Mouse (Mus musculus) natural killer cell, adult 2 months (primary cell): ENCODE measurements around the gene Thap2.

Experiments
- DNase-seq, 2 experiments: peaks; one replicate each; pipeline ENCODE4 v3.0.0; 2022; ENCODE audit warnings: low spot score in 2 of 2

The Thap2 gene

DNA sequence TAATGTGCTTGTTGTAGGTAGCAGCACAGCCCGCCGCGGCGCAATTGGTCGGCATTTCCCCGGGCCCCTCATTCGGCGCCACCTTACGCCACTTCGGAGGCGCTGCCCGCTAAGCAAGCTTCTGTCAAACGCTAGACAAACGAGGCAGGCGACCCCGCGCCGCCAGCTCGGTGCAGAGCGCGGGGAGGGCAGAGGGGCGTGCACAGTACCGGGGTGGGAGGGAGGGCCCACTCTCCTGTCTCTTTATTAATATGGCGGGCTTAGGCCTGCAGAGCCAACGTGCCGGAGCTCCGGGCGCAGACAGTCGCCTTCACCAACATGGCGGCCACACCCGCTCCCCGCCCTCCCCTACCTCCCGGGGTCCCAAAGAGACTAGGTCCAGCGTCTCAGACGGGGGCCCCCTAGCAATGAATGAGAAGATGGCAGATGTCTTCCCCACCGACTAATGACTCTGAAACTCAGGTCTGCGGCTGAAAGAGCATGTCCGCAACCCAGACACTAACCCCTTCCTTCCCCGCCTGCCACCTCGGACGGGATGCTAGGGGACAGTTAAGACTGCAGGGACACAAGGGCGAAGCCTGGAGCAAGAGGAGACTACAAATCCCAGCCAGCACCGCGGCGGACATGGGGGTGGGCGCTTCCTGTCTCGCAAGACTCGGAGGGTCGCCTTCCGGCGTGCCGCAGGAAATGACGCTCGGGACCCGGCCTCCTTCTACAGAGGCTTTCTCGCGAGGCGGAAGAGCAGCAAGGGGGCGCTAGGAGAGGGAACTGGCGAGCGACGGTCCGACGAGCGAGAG is at the start of gene Thap2, which contains the start of gene Zfc3h1:
Gene Thap2 (minus strand): TSS at position 223 of the 797 bp plus-strand sequence.
Gene Zfc3h1 (plus strand): TSS at position 739 of the 797 bp plus-strand sequence.
- peak; percentile 97 to 98 for DNase-seq

GRCm38 (mm10) chr10:115425351-115425750 is 41.1 kb upstream of the Thap2 start:
- no peak for DNase-seq

- DNase-seq: no peak
Observed at GRCm38 (mm10) chr10:115421976-115422375, 37.7 kb upstream of the Thap2 start.

- no peak for DNase-seq
Observed at GRCm38 (mm10) chr10:115414056-115414455, 29.8 kb upstream of the Thap2 start.

DNA sequence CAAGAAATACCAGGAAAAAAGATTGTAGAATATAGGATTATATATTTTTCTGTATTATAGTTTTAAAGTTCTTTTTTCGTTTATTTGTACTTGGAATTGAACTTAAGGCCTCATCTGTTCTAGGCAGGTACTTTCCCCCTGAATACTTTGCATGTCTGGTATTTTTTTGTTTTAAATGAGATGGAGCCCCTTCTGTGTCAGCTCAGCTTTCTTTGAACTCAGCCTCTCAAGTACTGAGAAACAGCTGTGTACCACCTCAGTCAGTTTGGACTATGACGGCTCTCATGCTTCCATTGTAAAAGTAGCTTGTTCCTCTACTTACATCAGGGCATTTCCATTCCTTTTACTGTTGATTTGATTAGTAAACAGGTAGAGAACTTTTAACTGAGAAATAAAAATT is 29.3 kb upstream of the Thap2 start:
- DNase-seq: no peak

DNA sequence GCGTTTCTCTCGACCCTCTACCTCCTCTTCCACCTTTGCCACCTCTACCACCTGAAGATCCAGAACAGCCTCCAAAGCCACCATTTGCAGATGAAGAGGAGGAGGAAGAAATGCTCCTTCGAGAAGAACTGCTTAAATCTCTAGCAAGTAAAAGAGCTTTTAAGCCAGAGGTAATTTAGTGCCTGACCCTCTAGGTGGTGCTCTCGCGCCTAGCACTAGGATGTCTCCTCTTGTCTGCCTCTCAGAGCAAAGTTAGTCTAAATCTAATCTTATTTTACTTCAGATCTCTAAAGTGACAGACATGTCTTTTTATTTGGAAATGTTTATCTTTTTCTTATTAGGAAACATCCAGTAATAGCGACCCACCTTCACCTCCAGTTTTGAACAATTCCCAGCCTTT is 22.1 kb upstream of the Thap2 start:
- DNase-seq: peak; percentile 31 to 59

- DNase-seq: no peak
Observed at GRCm38 (mm10) chr10:115391896-115392295, 7.7 kb upstream of the Thap2 start.

DNA sequence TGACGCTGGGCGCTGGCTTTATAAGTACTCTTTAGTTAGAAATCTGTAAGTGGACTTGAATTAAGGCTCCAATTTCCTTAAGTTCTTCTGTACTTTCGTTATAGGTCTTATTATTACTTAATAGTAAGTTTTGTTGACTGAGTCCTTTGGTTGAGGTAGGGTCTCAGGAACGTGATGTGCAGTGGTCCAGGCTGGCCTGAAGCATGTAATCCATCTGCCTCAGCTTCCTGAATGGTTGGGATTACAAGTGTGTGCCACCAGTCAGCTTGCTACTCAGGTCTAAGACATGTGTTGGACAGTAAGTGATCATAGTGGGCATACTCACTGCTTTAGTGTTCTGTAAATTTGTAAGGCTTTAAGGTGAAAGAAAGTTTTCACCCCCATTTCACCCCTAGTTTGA is 6.8 kb upstream of the Thap2 start:
- DNase-seq: no peak

DNA sequence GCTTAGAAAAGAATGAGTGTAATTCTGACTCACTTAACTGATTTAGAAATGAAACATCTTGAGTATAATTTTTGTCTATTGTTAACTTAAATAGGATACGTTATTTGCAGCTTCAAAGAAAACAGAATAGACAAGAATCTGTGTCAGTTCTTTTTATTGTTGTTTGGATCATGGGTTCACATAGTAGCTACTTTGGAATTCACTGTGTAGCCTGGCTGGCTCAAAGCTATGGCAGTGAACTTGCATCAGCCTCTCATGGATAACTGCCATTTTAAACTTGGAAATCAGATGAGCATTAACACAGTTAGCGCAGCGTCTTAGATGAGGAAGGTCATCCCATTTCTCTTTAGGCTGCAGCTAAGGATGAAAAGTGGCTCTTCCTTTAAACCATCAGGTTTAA is 3.6 kb upstream of the Thap2 start:
- DNase-seq: no peak

GRCm38 (mm10) chr10:115385018-115386002 is 1.1 kb upstream of the Thap2 start:
- DNase-seq: peak; percentile 28 to 41

DNA sequence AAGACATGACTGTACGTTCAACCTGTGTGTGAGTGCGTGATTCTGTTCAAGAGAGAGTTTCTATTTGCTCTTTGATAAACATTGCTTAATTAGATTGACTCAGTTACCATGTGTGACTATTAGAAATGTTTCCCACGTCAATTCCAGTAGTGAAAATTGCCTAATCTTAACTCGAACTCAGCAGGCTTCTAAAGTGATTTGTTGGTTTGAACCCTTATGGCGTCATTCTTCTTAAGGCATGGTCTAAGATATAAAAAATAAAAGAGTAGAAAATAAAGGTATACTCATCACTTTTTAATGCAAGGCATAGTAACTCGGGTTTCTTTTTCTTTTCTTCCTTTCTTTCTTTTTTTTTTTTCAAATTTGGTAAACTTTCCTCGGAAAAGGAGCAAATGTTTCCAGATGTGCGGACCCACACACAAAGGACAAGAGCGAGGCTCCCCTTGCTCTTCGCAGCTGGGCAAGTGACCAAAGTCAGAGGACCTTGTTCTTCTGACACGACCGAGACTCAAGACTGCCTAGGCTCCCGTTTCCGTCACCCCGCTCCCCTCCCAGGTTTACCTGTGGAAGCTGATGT is 511 bp downstream of the Thap2 start:
- DNase-seq: no peak

DNA sequence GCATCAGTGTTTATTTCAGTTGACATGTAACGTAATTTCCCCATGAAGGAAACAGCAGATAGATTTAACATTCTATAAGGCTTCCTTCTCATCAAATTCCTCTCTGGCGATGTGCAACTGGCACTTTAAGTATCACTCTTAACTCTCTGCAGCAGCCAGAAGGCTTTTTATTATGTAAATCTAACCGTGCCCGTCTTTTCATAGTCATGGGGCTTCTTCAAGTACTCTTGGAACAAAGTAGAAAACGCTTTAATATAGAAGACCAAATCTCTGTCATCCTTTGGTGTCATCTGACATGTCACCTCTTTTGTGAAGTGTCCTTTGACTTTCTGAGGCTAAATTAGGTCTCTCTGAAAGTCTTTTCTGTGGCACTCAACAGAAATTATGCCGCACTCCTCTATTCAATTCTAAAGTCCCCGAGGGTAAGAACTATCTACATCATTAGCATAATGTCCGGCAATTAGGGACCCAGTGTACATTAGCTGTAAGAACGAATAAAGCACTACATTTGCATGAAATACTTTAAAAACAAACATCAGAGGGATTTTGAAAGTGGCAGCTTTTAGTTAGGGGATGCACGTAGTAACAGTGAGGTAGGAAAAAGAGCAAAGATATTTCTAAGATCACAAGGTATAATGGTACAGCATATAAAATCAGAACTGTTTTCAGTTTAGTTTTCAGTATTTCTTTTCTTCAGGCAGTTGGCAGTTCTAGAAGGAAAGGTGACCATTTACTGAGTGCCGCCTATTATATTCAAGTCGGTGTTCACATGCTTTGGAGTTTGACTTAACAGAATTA is 1.2 kb downstream of the Thap2 start:
- no peak for DNase-seq

DNA sequence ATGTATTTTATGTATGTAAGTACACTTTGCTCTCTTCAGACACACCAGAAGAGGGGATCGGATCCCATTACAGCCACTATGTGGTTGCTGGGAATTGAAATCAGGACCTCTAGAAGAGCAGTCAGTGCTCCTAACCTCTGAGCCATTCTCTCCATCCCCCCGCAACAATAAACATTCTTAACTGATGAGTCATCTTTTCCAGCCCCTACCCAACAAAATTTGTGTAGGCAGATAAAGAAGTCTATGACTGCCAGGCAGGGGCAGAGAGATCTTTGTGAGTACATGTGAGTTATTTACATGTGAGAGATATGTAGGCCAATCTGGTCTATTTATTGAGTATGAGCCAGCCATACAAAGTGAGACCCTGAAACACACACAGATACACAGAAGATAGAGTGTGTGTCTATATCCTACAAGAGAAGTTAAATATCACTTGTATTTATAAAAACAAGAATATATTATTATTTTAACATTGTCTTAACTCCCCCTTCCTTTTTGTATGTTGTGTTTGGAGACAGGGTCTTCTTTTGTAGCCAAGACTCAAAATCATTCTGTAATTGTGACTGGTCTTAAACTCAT is 2.6 kb downstream of the Thap2 start:
- DNase-seq: no peak

GRCm38 (mm10) chr10:115363151-115363550 is 21.1 kb downstream of the Thap2 start:
- peak; percentile 15 to 30 for DNase-seq

DNA sequence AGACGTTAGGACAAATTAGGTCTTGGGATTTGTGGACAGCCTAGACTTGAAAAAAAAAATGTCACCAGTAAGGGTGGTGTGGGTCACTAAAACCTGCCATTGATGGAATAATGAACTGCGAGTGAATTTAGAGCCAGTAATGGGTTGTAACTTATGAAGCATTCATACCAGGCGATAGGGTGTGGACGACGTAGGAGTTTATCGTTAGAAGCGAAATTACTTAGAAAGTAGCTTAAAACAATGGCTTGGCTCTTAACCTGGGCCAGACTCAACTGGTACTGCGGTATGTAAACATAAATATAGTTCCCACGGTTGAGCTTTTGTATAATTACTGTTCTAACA is 21.6 kb downstream of the Thap2 start:
- DNase-seq: no peak

DNA sequence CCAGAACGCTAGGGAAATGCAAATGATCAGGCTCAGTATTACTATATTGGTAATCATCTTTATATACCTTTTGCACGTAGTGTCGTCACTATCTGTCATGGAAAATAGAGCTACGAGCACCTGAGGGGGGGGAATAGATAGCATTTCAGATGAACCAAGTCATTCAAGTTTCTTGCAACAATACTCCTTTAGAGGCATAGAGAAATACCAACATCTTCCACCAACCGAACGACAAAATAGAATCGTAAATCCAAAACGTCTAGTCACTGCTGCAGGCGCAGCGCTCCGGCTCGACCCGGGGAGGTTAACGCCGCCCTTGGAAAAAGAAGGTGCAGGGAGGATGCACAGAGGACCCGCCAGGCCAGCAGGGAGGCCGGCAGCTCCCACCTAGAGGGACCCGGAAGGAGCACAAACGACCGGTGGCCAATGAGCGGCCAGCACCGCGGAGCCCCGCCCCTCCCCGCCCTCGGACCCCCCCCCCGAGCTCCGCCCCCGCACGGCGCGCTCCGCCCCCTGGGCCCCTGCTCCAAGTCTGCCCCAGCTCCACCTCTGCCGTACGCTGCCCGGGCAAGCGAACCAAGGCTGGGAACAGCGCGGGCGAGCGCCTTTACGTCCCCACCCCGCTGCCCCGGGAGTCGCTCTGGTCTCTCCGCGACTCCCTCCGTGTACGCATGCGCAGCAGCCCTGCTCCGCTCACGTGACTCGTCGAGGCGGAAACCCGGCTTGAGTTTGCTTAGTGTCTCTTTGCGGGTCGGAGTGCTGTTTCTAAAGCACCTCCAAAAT is 22.2 kb downstream of the Thap2 start, which contains the start of gene Tmem19:
Gene Tmem19 (minus strand): TSS at position 662 of the 783 bp plus-strand sequence.
- peak; percentile 93 to 95 for DNase-seq

DNA sequence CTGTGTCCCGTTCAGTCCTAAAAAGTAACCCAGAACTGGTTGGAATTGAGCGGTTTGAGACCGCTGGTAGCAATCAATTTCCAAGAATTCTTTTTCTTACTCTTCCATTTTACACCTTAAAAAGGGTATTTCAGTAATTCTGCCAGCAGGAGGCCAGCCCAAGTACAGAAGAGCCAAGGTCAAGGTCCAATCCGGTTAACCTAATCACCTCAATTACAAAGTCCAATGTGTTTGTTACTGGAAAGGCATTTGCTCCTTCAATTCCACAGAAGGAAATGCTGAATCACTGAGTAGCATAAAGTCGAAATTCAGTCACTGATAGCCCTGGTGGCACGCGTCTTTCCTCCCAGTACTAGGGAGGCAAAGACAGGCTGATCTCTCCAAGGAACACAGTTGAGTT is 25.2 kb downstream of the Thap2 start:
- no peak for DNase-seq

DNA sequence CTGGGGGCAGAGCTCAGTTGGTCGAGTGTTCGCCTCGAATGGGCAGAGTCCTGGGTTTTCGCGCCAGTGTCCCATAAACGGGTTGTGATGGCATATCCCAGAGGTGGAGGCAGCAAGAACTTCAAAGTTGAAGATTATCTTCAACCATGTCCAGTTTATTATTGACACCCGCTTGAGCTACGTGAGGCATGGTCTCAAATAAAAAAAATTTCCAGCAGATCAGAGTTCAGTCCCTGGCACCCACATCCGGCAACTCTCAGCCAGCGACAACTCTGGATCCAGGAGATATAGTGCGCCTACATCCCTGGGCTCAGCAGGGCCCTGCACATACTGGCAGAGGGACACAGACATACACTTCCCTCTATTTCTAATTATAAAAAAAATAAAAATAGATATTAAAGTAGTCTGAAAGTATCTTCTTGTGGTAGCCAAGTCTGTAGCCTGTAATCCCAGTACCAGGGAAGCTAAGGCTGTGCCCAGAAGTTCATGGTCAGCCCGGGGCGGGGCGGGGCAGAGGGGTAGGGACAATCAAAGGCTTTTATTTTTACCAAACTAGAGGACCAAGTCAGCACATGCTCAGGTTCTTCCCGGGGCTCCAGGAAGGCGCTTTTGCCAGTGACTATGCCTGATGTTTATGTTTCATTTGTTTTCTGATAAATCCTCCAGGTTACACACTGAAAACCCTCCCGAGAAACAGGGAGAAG is 25.9 kb downstream of the Thap2 start:
- DNase-seq: no peak

- DNase-seq: no peak
Observed at GRCm38 (mm10) chr10:115356106-115356505, 28.1 kb downstream of the Thap2 start.

DNA sequence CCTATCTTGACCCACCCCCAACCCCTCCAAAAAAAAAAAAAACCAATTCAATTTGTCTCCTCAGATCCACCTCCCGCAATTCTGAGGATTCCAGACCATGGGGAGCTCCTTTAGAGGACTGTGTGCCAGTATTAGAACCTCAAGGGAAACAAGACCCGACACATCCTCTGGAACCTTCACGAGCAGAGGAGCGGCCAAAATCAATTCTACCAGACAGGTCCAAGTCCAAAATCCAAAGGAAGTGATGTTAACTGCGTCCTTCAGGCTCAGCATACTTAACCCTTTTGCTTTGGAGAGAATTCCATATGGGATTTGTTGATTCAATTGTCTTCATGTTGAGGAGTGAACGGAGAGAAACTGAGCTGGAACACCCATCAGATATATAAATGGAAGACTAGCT is 29.2 kb downstream of the Thap2 start:
- no peak for DNase-seq
